Mouse (Mus musculus): Measurements from ENCODE around the gene Tle1. TPM values are rescaled to one million over a fixed set of nuclear protein-coding genes. Genes with fewer than 3 reads are reported as not detected.

Gene Tle1
- polyA plus RNA-seq, 1 experiment: 5.8 TPM

DNA sequence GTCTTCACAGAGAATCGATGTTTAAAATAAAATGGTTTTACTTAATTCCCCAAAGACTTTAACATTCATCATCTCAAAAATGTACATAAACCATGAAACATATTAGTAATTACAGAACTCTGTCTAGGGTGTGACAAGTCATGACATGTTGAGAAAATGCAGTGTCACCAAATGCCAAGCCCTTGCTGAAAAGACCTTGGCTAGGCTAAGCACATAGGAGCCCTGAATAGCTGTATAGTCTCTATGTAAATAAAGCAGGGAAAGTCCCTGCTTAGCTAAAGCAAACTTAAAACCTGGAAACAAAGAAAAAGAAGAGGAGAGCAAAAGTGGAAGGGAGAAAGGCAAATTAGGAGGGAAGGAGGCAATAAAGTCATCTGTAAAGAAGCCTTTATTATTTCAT, 24.8 kb downstream of the Tle1 start:
- 84% methylated on average over 1 of the region's 1 CpGs for WGBS
- no peak overlapping the region for H3K4me3 ChIP-seq (replicated peaks; ENCODE audit: control insufficient read depth, low read depth, low read length)
- no peaks in the 10 kb centered on the region for H3K4me1 ChIP-seq (ENCODE audit: control insufficient read depth, insufficient read depth, low read length)
- TF ChIP-seq CTCF (IDR thresholded peaks at IDR 0.05; ENCODE audit: control insufficient read depth, insufficient read depth, low read length) (no peak), POLR2A (IDR thresholded peaks at IDR 0.05; ENCODE audit: borderline replicate concordance, control insufficient read depth, low read depth, low read length) (no peak)
- H3K27ac ChIP-seq (ENCODE audit: control insufficient read depth, insufficient read depth, low read depth, low read length, poor library complexity): no peak overlapping the region

DNA sequence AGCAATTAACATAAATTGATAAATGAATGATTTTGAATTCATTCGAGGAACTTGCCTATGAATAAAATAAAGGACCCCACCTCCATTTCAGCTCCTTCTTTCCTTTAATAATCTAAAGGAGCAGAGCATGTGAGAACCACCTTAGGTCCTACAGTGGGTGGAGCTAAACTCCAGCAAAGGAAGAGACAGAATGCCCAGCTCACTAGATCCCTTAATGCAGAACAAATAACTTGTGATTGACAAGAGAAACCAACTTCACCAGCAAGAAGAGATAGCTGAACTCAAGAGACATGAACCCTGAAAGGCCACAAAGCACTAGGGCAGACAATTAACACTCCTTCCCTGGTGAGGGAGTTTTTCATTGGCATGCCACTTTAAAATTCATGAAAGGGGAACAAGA, 32.5 kb downstream of the Tle1 start:
- no peak for TF ChIP-seq POLR2A (IDR thresholded peaks at IDR 0.05; ENCODE audit: borderline replicate concordance, control insufficient read depth, low read depth, low read length)
- no peak for TF ChIP-seq CTCF (IDR thresholded peaks at IDR 0.05; ENCODE audit: control insufficient read depth, insufficient read depth, low read length)
- Histone ChIP-seq H3K4me1 (ENCODE audit: control insufficient read depth, insufficient read depth, low read length) (no peaks in the 10 kb centered on the region), H3K27ac (ENCODE audit: control insufficient read depth, insufficient read depth, low read depth, low read length, poor library complexity) (no peak overlapping the region), H3K4me3 (replicated peaks; ENCODE audit: control insufficient read depth, low read depth, low read length) (no peak overlapping the region)
- 69% methylated on average over 1 of the region's 1 CpGs for WGBS

DNA sequence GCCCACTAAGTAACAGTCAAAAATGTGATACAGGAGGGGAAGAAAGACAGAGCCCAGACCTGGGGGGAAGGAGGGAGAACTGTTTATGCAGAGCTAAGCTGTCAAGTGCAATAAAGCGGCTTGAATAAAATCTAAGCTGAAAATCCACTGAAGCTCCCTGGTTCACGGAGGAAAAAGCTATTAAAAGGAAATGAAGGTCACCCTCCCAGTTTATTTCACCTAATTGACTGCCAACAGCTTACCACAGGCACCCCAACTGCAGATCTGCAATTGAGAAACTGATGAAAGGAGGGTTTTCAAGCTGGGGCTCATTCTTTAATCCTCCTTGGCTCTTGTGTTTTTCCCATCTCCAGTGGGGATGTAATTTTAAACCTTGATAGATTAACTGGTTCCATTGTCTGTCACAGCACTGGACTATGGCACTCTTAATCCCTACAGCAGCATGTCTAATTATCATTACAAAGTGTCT, 32.9 kb downstream of the Tle1 start:
- TF ChIP-seq POLR2A (IDR thresholded peaks at IDR 0.05; ENCODE audit: borderline replicate concordance, control insufficient read depth, low read depth, low read length): no peak
- 79% methylated on average over 2 of the region's 2 CpGs for WGBS
- no peaks in the 10 kb centered on the region for H3K4me1 ChIP-seq (ENCODE audit: control insufficient read depth, insufficient read depth, low read length)
- no peak overlapping the region for H3K4me3 ChIP-seq (replicated peaks; ENCODE audit: control insufficient read depth, low read depth, low read length)
- H3K27ac ChIP-seq (ENCODE audit: control insufficient read depth, insufficient read depth, low read depth, low read length, poor library complexity): no peak overlapping the region

DNA sequence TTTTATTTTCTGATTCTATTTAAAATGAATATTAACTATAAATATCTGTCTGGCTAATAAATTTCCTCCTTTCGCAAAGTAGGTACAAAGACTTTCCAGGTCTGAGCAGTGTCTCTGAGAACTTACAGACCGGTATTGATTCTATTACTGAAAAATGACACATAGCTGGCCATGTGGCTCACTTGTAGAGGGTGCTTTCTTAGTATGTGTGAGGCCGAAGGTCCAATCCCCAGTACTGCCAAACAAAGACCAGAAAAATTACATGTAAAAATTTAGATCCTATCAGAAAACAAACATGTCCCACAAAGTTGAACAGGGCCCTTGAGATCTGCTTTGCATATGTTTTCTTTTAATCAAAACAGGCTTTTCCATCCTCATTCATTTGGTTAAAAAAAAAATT, 33.5 kb downstream of the Tle1 start:
- Histone ChIP-seq H3K4me3 (replicated peaks; ENCODE audit: control insufficient read depth, low read depth, low read length) (no peak overlapping the region), H3K4me1 (ENCODE audit: control insufficient read depth, insufficient read depth, low read length) (no peaks in the 10 kb centered on the region), H3K27ac (ENCODE audit: control insufficient read depth, insufficient read depth, low read depth, low read length, poor library complexity) (no peak overlapping the region)
- TF ChIP-seq POLR2A (IDR thresholded peaks at IDR 0.05; ENCODE audit: borderline replicate concordance, control insufficient read depth, low read depth, low read length) (no peak), CTCF (IDR thresholded peaks at IDR 0.05; ENCODE audit: control insufficient read depth, insufficient read depth, low read length) (no peak)
- 92% methylated on average over 3 of the region's 3 CpGs for WGBS

GRCm38 (mm10) chr4:72166561-72166960, 34.2 kb downstream of the Tle1 start:
- no peak overlapping the region for H3K4me3 ChIP-seq (replicated peaks; ENCODE audit: control insufficient read depth, low read depth, low read length)
- TF ChIP-seq POLR2A (IDR thresholded peaks at IDR 0.05; ENCODE audit: borderline replicate concordance, control insufficient read depth, low read depth, low read length) (no peak), CTCF (IDR thresholded peaks at IDR 0.05; ENCODE audit: control insufficient read depth, insufficient read depth, low read length) (no peak)
- H3K4me1 ChIP-seq (ENCODE audit: control insufficient read depth, insufficient read depth, low read length): no peaks in the 10 kb centered on the region
- no peak overlapping the region for H3K27ac ChIP-seq (ENCODE audit: control insufficient read depth, insufficient read depth, low read depth, low read length, poor library complexity)
- 79% methylated on average over 2 of the region's 2 CpGs for WGBS

GRCm38 (mm10) chr4:72165765-72166164, 35.0 kb downstream of the Tle1 start:
- WGBS: 91% methylated on average over 9 of the region's 9 CpGs
- Histone ChIP-seq H3K4me1 (ENCODE audit: control insufficient read depth, insufficient read depth, low read length) (no peaks in the 10 kb centered on the region), H3K4me3 (replicated peaks; ENCODE audit: control insufficient read depth, low read depth, low read length) (no peak overlapping the region), H3K27ac (ENCODE audit: control insufficient read depth, insufficient read depth, low read depth, low read length, poor library complexity) (no peak overlapping the region)
- no peak for TF ChIP-seq CTCF (IDR thresholded peaks at IDR 0.05; ENCODE audit: control insufficient read depth, insufficient read depth, low read length)
- TF ChIP-seq POLR2A (IDR thresholded peaks at IDR 0.05; ENCODE audit: borderline replicate concordance, control insufficient read depth, low read depth, low read length): no peak

- H3K4me1 ChIP-seq (ENCODE audit: control insufficient read depth, insufficient read depth, low read length): no peaks in the 10 kb centered on the region
- H3K4me3 ChIP-seq (replicated peaks; ENCODE audit: control insufficient read depth, low read depth, low read length): no peak overlapping the region
- 88% methylated on average over 4 of the region's 4 CpGs for WGBS
- no peak overlapping the region for H3K27ac ChIP-seq (ENCODE audit: control insufficient read depth, insufficient read depth, low read depth, low read length, poor library complexity)
- TF ChIP-seq POLR2A (IDR thresholded peaks at IDR 0.05; ENCODE audit: borderline replicate concordance, control insufficient read depth, low read depth, low read length) (no peak), CTCF (IDR thresholded peaks at IDR 0.05; ENCODE audit: control insufficient read depth, insufficient read depth, low read length) (no peak)
These were observed 38.1 kb downstream of the Tle1 start for GRCm38 (mm10) chr4:72162445-72163218.

DNA sequence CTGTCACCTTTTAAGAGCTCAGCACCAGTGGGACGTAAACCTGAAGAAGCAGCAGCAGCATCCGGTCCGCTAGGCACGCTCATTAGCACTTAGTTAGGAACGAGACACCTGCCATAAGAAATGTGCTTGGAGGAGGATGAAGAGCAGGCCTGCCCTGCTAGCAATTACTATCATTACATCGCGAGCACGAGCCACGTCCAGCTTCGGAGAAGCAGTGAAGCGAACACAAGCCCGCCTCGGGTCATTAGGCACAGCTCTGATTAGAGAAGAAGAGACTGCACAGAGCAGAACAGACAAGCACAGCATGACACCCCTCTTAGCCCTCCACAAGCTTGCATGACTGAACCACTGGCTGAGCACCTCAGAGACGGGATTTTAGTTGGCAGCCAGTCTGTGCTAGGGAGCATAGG, 40.6 kb downstream of the Tle1 start:
- no peak for TF ChIP-seq POLR2A (IDR thresholded peaks at IDR 0.05; ENCODE audit: borderline replicate concordance, control insufficient read depth, low read depth, low read length)
- TF ChIP-seq CTCF (IDR thresholded peaks at IDR 0.05; ENCODE audit: control insufficient read depth, insufficient read depth, low read length): no peak
- Histone ChIP-seq H3K4me3 (replicated peaks; ENCODE audit: control insufficient read depth, low read depth, low read length) (no peak overlapping the region), H3K27ac (ENCODE audit: control insufficient read depth, insufficient read depth, low read depth, low read length, poor library complexity) (no peak overlapping the region), H3K4me1 (ENCODE audit: control insufficient read depth, insufficient read depth, low read length) (no peaks in the 10 kb centered on the region)
- WGBS: 91% methylated on average over 14 of the region's 14 CpGs

Measured in bone marrow, adult 2 months (tissue).